Mouse (Mus musculus): ENCODE results near the gene Mov10l1. TPM values are rescaled to one million over a fixed set of nuclear protein-coding genes. Genes with fewer than 3 reads are reported as not detected.

The Mov10l1 gene
- polyA plus RNA-seq (2014; fragmentation: Illumina TruSeq; extraction: RNeasy Lipid Tissue Mini Kit (QIAGEN cat#74804); ENCODE audit: low replicate concordance): not detected

DNA sequence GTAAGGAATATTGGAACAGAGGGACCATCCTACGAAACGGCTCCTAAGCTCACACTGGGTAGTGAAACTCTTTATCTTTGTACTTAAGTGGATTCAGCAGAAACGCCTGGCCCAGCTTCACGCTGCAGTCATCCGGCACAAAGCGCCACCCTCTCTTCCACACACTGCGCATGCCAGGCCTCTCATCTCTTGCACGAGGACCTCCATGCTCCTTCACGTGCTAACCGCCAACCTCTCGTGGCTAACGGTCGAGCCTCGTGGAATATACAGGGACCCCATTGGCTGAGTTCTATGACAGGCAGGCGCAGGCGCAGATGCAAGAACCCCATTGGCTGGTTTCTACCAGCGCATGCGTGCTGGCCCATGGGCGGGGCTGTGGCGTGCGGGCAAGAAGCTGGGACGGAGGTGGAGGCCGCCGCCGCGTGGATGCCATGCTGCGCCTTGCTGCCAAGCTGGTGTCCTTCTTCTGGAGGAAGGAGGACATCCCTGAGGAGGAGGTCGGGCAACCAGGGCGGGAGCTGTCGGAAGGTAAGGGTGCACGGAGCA lies at the start of gene Mov10l1:
Gene Mov10l1 (plus strand): TSS at position 376 of the 546 bp plus-strand sequence.

DNA sequence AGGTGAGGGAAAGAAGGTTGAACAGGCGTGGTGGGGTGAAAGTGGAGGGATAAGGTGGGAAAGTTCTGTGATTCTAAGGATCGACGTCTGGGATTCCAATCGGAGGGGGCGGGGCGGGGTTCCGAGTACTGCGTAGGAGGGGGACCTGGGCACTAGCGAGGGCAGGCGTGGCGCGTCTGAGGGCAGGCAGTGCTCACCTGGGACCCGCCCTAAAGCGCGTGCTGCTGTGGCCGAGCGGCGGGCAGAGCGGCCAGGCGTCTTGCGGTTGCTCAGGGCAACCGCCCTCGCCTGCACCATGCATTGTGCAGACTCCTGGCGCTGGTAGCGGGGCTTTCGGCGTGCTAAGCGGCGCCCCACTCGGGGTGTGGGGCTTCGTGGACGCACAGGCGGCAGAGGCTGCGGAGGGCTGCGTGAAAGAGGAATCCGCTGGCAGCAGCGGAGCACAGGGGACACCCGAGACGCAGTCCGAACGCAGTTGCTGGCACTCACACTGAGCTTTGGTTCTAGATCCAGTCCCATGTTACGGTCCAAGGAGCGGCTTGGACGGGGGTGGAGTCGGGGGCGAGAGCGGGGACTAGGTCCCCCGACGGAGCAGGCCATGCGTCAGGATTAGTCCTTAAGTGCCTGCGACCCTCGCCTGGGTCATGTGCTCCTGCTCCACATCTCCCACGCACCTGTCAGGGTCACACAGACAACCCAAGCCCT lies 28.2 kb upstream of the Mov10l1 start, which contains the start of gene Ttll8:
Gene Ttll8 (minus strand): TSS at position 51 of the 705 bp plus-strand sequence.

GRCm38 (mm10) chr15:88978281-88979137 lies 4.2 kb upstream of the Mov10l1 start, which contains the start of gene Mlc1:
Gene Mlc1, minus strand, starts transcription at chr15:88979007.

GRCm38 (mm10) chr15:89059161-89059931 lies 76.6 kb downstream of the Mov10l1 start, which contains the start of gene Panx2:
Gene Panx2, plus strand, starts transcription at chr15:89059734.

GRCm38 (mm10) chr15:89074613-89075477 lies 92.1 kb downstream of the Mov10l1 start, which contains the start of gene Trabd:
Gene Trabd, plus strand, starts transcription at chr15:89075124.

GRCm38 (mm10) chr15:89088607-89089247 lies 106.0 kb downstream of the Mov10l1 start, which contains the start of gene Selenoo:
Gene Selenoo, plus strand, starts transcription at chr15:89089084.

Other genes starting within 250 kb of the Mov10l1 start
- gene Brd1, start 248.7 kb upstream of the Mov10l1 start, polyA plus RNA-seq (2014; fragmentation: Illumina TruSeq; extraction: RNeasy Lipid Tissue Mini Kit (QIAGEN cat#74804); ENCODE audit: low replicate concordance): 29.1 TPM
- gene Zbed4, start 231.2 kb upstream of the Mov10l1 start, polyA plus RNA-seq (2014; fragmentation: Illumina TruSeq; extraction: RNeasy Lipid Tissue Mini Kit (QIAGEN cat#74804); ENCODE audit: low replicate concordance): 19.2 TPM
- gene Alg12, start 163.6 kb upstream of the Mov10l1 start, polyA plus RNA-seq (2014; fragmentation: Illumina TruSeq; extraction: RNeasy Lipid Tissue Mini Kit (QIAGEN cat#74804); ENCODE audit: low replicate concordance): 1.6 TPM
- gene Creld2, start 163.3 kb upstream of the Mov10l1 start, polyA plus RNA-seq (2014; fragmentation: Illumina TruSeq; extraction: RNeasy Lipid Tissue Mini Kit (QIAGEN cat#74804); ENCODE audit: low replicate concordance): 4.1 TPM
- 0.82 TPM for gene Pim3, start 120.7 kb upstream of the Mov10l1 start, polyA plus RNA-seq (2014; fragmentation: Illumina TruSeq; extraction: RNeasy Lipid Tissue Mini Kit (QIAGEN cat#74804); ENCODE audit: low replicate concordance)
- not detected for gene Ttll8, start 28.5 kb upstream of the Mov10l1 start, polyA plus RNA-seq (2014; fragmentation: Illumina TruSeq; extraction: RNeasy Lipid Tissue Mini Kit (QIAGEN cat#74804); ENCODE audit: low replicate concordance)
- not detected for gene Mlc1, start 3.9 kb upstream of the Mov10l1 start, polyA plus RNA-seq (2014; fragmentation: Illumina TruSeq; extraction: RNeasy Lipid Tissue Mini Kit (QIAGEN cat#74804); ENCODE audit: low replicate concordance)
- gene Panx2, start 76.8 kb downstream of the Mov10l1 start, polyA plus RNA-seq (2014; fragmentation: Illumina TruSeq; extraction: RNeasy Lipid Tissue Mini Kit (QIAGEN cat#74804); ENCODE audit: low replicate concordance): not detected
- gene Trabd, start 92.2 kb downstream of the Mov10l1 start, polyA plus RNA-seq (2014; fragmentation: Illumina TruSeq; extraction: RNeasy Lipid Tissue Mini Kit (QIAGEN cat#74804); ENCODE audit: low replicate concordance): 5.7 TPM
- 2.7 TPM for gene Selenoo, start 106.2 kb downstream of the Mov10l1 start, polyA plus RNA-seq (2014; fragmentation: Illumina TruSeq; extraction: RNeasy Lipid Tissue Mini Kit (QIAGEN cat#74804); ENCODE audit: low replicate concordance)
- 0.85 TPM for gene Tubgcp6, start 140.2 kb downstream of the Mov10l1 start, polyA plus RNA-seq (2014; fragmentation: Illumina TruSeq; extraction: RNeasy Lipid Tissue Mini Kit (QIAGEN cat#74804); ENCODE audit: low replicate concordance)
- gene Hdac10, start 145.8 kb downstream of the Mov10l1 start, polyA plus RNA-seq (2014; fragmentation: Illumina TruSeq; extraction: RNeasy Lipid Tissue Mini Kit (QIAGEN cat#74804); ENCODE audit: low replicate concordance): not detected
- 0.33 TPM for gene Mapk12, start 157.8 kb downstream of the Mov10l1 start, polyA plus RNA-seq (2014; fragmentation: Illumina TruSeq; extraction: RNeasy Lipid Tissue Mini Kit (QIAGEN cat#74804); ENCODE audit: low replicate concordance)
- 0.15 TPM for gene Mapk11, start 166.7 kb downstream of the Mov10l1 start, polyA plus RNA-seq (2014; fragmentation: Illumina TruSeq; extraction: RNeasy Lipid Tissue Mini Kit (QIAGEN cat#74804); ENCODE audit: low replicate concordance)
- 3.4 TPM for gene Plxnb2, start 197.9 kb downstream of the Mov10l1 start, polyA plus RNA-seq (2014; fragmentation: Illumina TruSeq; extraction: RNeasy Lipid Tissue Mini Kit (QIAGEN cat#74804); ENCODE audit: low replicate concordance)
- 0.11 TPM for gene Dennd6b, start 213.6 kb downstream of the Mov10l1 start, polyA plus RNA-seq (2014; fragmentation: Illumina TruSeq; extraction: RNeasy Lipid Tissue Mini Kit (QIAGEN cat#74804); ENCODE audit: low replicate concordance)
- 6.9 TPM for gene Ppp6r2, start 228.6 kb downstream of the Mov10l1 start, polyA plus RNA-seq (2014; fragmentation: Illumina TruSeq; extraction: RNeasy Lipid Tissue Mini Kit (QIAGEN cat#74804); ENCODE audit: low replicate concordance)